Mouse (Mus musculus) bone marrow, adult 2 months (tissue): ENCODE measurements around the gene Duxf3. TPM values are rescaled to one million over a fixed set of nuclear protein-coding genes. Genes with fewer than 3 reads are reported as not detected.
"Not testable (repeated sequence)": the region's sequence is repeated elsewhere in the genome, so short reads cannot be mapped to it uniquely, and the experiment has no call there.

Experiments
- H3K27ac ChIP-seq: fragments of 200-500 bp; 2 replicates; pipeline ENCODE4 v1.5.1; 2012; ENCODE audit warnings: low read depth, mild to moderate bottlenecking, control low read depth, inconsistent platforms, low read length; ENCODE audit not compliant: control insufficient read depth, poor library complexity, insufficient read depth
- H3K4me1 ChIP-seq: fragments of 200-500 bp; 2 replicates; pipeline ENCODE4 v1.6.1; 2011; ENCODE audit warnings: low read length; ENCODE audit not compliant: control insufficient read depth, insufficient read depth
- H3K4me3 ChIP-seq: fragments of 200-500 bp; replicated peaks from 2 replicates; pipeline ENCODE3; 2011; ENCODE audit warnings: mild to moderate bottlenecking, low read depth, low read length, control low read depth; ENCODE audit not compliant: control insufficient read depth
- CTCF ChIP-seq: fragments of 200-500 bp; IDR thresholded peaks from 2 replicates; pipeline ENCODE4 v1.5.1; 2011; ENCODE audit warnings: low read length, control low read depth; ENCODE audit not compliant: control insufficient read depth, insufficient read depth
- POLR2A ChIP-seq: fragments of 200-500 bp; IDR thresholded peaks from 2 replicates; pipeline ENCODE4 v1.6.1; 2011; ENCODE audit warnings: low read depth, mild to moderate bottlenecking, control low read depth, low read length, borderline replicate concordance; ENCODE audit not compliant: control insufficient read depth
- WGBS: fragments of 180-500 bp; shearing (Covaris S2); methylation state at CpG from one replicate; pipeline ENCODE4 v1.1.7; 2018; 5-methylcytosine and 5-hydroxymethylcytosine counted together
- polyA plus RNA-seq: library from polyadenylated mRNA; stranded (reverse); fragments of >200 nt; gene quantifications from 2 replicates; pipeline ENCODE4 v1.2.4, GENCODE M21; 2011; ENCODE audit warnings: low replicate concordance; ENCODE audit not compliant: missing spikeins, insufficient read depth, insufficient read length

Gene Duxf3
- polyA plus RNA-seq, 1 experiment: not detected

DNA sequence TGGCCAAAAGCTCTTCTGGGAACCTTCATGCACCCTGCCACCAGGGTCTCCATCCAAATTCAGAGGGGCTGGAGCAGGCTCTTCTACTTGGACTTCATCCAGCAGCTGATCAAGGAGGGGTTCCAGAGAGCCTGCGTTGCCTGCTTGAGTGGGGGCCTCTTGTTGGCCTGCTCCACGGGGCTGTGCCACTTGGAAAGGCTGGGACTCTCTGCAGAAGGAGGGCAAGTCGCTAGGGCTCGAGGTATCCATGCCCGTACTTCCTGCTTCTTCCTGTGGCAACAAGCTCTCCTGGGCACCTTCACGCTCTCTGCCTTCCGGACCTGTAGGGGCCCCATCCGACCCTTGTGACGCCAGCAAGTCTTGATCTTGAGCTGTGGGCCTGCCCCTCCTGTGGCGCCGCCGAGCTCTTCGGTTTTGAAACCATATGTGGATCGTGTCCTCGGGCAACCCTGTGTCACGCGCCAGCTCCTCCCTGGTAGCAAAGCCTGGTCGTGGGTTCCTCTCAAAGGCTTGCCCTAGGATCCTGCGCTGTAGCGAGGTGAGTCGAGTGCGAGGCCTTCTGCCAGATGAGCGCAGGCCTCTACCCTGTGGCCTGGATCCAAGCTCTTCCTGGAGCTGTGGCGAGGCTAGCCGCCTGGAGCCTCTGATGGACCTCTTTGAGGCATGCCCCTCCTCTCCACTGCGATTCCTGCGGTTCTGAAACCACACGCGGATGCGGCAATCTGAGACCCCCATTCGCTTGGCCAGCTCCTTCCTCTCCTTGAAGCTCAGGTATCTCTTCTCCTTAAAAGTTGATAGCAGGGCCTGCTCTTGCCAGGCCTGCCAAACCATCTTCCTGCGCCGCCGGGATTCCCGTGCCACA, 465 bp downstream of the Duxf3 start:
- H3K27ac ChIP-seq, H3K4me3 ChIP-seq, H3K4me1 ChIP-seq: not testable (repeated sequence)
- peak; percentile 49; the same call in 1 of the 2 replicates for TF ChIP-seq POLR2A
- TF ChIP-seq CTCF: peak; percentile 19; the same call in 1 of the 2 replicates
- 84% methylated on average over 35 of the region's 35 CpGs for WGBS

DNA sequence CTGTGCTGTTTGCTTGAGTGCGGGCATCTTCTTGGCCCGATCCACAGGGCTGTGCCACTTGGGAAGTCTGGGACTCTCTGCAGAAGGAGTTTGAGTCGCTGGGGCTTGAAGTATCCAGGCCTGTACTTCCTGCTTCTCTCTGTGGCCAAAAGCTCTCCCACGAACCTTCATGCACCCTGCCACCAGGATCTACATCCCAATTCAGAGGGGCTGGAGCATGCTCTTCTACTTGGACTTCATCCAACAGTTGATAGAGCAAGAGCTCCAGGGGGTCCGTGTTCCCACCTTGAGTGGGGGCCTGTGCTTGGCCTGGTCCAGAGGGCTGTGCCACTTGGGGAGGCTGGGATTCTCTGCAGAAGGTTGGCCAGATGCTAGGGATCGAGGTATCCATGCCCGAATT, 1.4 kb downstream of the Duxf3 start:
- WGBS: 79% methylated on average over 5 of the region's 7 CpGs
- H3K4me1 ChIP-seq, H3K27ac ChIP-seq, H3K4me3 ChIP-seq: not testable (repeated sequence)

DNA sequence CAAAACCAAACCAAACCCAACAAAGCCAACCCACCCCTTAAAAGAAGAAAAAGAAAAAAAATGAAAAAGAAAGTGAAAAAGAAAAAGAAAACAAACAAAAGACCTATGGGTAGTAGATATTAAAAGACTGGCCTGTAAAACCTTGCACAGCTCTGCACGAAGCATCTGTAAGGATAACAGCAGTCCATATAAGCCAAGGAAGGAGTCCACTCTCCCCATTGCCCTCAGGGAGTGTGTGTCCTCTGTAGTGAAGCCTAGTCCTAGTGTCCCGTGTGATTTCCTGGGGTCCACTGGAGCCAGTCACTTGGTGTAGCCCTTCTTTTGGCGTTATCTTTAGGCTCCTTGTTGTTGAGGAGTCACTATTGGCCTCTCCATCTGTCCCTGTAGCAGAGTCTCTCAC, 2.5 kb downstream of the Duxf3 start:
- H3K27ac ChIP-seq, H3K4me3 ChIP-seq, H3K4me1 ChIP-seq: not testable (repeated sequence)
- WGBS: 48% methylated on average over 3 of the region's 3 CpGs

DNA sequence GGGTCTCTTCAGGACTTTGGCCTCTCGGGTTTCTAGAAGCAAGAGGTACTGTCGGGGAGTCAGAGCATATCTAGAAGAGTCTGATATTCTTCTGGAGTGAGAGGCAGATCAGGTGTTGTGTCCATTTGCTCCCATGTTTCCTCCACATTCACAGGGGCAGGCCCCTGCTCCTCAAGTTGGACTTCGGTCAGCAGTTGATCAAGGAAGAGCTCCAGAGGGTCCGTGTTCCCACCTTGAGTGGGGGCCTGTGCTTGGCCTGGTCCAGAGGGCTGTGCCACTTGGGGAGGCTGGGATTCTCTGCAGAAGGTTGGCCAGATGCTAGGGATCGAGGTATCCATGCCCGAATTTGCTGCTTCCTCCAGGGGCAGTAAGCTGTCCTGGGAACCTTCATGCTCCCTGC, 4.7 kb downstream of the Duxf3 start:
- WGBS: 75% methylated on average over 2 of the region's 6 CpGs

DNA sequence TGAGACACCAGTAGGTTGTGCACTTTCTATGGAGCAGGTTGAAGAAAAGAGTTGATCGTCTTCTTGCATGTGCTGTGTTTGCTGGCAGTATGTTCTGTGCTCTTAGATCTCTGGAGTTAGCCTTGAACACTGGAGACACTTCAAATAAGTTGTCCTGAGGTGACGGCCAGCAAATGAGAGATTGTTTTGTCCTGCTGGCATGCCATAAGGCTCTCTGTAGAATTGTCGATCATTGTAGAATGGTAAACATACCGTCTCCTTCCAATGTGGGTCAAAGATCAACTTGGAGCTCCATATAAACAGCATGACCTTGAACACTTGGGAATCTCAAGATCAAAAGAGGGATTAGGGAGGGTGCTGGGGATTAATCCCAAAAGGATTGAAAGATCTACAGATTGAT, 6.1 kb downstream of the Duxf3 start:
- not testable (repeated sequence) for H3K4me1 ChIP-seq, H3K4me3 ChIP-seq
- WGBS: 73% methylated on average over 4 of the region's 4 CpGs

More for the DNA sequence above, 4.7 kb downstream of the Duxf3 start:
- H3K27ac ChIP-seq, H3K4me3 ChIP-seq, H3K4me1 ChIP-seq: not testable (repeated sequence)

DNA sequence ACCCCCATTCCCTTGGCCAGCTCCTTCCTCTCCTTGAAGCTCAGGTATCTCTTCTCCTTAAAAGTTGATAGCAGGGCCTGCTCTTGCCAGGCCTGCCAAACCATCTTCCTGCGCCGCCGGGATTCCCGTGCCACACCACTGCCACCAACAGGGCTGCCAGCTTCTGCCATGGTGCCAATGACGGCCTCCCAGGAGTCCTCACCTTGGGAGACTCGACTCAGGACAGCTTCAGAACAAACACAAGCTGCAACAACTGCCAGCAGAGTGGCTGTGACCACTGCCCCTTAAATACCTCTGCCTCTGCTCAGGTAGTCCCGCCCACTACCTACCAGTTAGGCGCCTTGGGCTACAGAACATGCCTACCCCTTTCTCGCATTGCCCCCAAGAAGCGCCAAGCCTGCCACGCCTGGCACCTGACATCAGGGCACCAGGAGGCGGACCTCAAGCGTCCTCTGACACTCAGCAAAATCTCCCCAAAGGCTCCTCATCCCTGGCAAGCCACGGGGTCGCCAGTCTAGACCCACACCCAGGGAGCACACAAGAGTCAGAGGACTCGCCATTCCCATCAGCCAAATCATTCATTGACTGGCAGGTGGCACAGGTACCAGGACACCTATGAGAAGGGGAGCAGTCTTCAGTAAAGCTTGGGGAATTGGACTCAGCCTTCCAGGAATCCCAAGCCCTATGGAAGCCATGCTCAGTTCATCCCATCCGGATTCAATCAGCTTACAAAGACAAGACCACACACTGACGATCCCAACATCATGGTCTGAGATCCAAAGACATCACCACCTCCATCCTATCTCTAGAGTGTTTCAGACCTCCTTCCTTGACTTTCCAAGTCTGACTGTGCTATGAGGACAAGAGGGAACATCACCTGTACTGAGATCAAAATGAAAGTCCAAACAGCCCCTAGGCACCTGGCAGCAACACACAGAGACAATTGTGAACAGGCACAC, 7.4 kb downstream of the Duxf3 start, which contains the start of gene AW822073:
Gene AW822073 (minus strand): TSS at position 104 of the 959 bp plus-strand sequence.
- 79% methylated on average over 18 of the region's 18 CpGs for WGBS
- H3K27ac ChIP-seq: not testable (repeated sequence)

More for the DNA sequence above, 6.1 kb downstream of the Duxf3 start:
- not testable (repeated sequence) for H3K27ac ChIP-seq

DNA sequence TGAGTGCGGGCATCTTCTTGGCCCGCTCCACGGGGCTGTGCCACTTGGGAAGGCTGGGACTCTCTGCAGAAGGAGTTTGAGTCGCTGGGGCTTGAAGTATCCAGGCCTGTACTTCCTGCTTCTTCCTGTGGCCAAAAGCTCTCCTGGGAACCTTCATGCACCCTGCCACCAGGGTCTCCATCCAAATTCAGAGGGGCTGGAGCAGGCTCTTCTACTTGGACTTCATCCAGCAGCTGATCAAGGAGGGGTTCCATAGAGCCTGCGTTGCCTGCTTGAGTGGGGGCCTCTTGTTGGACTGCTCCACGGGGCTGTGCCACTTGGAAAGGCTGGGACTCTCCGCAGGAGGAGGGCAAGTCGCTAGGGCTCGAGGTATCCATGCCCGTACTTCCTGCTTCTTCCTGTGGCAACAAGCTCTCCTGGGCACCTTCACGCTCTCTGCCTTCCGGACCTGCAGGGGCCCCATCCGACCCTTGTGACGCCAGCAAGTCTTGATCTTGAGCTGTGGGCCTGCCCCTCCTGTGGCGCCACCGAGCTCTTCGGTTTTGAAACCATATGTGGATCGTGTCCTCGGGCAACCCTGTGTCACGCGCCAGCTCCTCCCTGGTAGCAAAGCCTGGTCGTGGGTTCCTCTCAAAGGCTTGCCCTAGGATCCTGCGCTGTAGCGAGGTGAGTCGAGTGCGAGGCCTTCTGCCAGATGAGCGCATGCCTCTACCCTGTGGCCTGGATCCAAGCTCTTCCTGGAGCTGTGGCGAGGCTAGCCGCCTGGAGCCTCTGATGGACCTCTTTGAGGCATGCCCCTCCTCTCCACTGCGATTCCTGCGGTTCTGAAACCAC, 8.3 kb downstream of the Duxf3 start:
- 80% methylated on average over 31 of the region's 31 CpGs for WGBS
- H3K4me1 ChIP-seq, H3K27ac ChIP-seq, H3K4me3 ChIP-seq: not testable (repeated sequence)

More for the DNA sequence above, 7.4 kb downstream of the Duxf3 start, which contains the start of gene AW822073:
- H3K4me1 ChIP-seq, H3K4me3 ChIP-seq: not testable (repeated sequence)

DNA sequence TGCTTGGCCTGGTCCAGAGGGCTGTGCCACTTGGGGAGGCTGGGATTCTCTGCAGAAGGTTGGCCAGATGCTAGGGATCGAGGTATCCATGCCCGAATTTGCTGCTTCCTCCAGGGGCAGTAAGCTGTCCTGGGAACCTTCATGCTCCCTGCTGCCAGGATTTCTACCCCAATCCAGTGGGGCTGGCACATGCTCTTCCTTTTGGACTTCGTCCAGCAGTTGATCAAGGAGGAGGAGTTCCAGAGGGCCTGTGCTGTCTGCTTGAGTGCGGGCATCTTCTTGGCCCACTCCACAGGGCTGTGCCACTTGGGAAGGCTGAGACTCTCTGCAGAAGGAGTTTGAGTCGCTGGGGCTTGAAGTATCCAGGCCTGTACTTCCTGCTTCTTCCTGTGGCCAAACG, 9.3 kb downstream of the Duxf3 start:
- not testable (repeated sequence) for H3K4me1 ChIP-seq, H3K27ac ChIP-seq, H3K4me3 ChIP-seq
- WGBS: 81% methylated on average over 4 of the region's 6 CpGs

DNA sequence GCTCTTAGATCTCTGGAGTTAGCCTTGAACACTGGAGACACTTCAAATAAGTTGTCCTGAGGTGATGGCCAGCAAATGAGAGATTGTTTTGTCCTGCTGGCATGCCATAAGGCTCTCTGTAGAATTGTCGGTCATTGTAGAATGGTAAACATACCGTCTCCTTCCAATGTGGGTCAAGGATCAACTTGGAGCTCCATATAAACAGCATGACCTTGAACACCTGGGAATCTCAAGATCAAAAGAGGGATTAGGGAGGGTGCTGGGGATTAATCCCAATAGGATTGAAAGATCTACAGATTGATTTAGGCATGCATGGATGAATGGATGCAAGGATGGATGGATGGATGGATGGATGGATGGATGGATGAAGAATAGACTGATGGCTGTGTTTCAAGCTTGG, 10.9 kb downstream of the Duxf3 start:
- 77% methylated on average over 2 of the region's 2 CpGs for WGBS
- H3K27ac ChIP-seq: not testable (repeated sequence)

More for the DNA sequence above, 10.9 kb downstream of the Duxf3 start:
- not testable (repeated sequence) for H3K4me1 ChIP-seq, H3K4me3 ChIP-seq
